In genomic region chr6:47188193-47188592, GRCm38 (mm10) we compare ENCODE assay signal across 8 mouse cellular contexts.
DNase-seq lines count a peak whose midpoint lies in the region; ATAC-seq and TF ChIP-seq lines count a peak whose summit lies in the region.
"Had no signal": no experiment of that assay in that cellular context is flagged by ENCODE, and none has a peak within 500 bp of the region (broad histone marks: within the 10 kb centered on the region; RNA-seq: fewer than 3 reads in every experiment).

No protein-coding gene starts in this region.

- no peak for TF ChIP-seq POLR2A in lung, adult 2 months (IDR thresholded peaks at IDR 0.05; ENCODE audit: borderline replicate concordance, extremely low read depth, low read depth, low read length)

- peak; percentile 57 for DNase-seq in midbrain, embryonic 14.5 days
- peak; percentile 90 for DNase-seq in ZHBTc4 (ENCODE audit: low read depth, low spot score)
- DNase-seq in kidney, postnatal 36 days = peak; percentile 7 to 57
- DNase-seq in lung, adult 2 months = peak; percentile 14
- DNase-seq in thymus, postnatal 0 days (ENCODE audit: low spot score) = peak; percentile 44

- H3K36me3 ChIP-seq in midbrain, embryonic 14.5 days (ENCODE audit: control insufficient read depth, insufficient read depth, low read length) = no peaks in the 10 kb centered on the region
- no peaks in the 10 kb centered on the region for H3K36me3 ChIP-seq in midbrain, embryonic 15.5 days (replicated peaks)

- no peak overlapping the region for H3K27ac ChIP-seq in midbrain, embryonic 14.5 days (replicated peaks; ENCODE audit: low read depth, low read length)
- no peak overlapping the region for H3K27ac ChIP-seq in midbrain, embryonic 15.5 days
- H3K27ac ChIP-seq: macrophage had no signal

- H3K27me3 ChIP-seq in midbrain, embryonic 14.5 days (ENCODE audit: control insufficient read depth, insufficient read depth, low read length) = no peaks in the 10 kb centered on the region
- no peaks in the 10 kb centered on the region for H3K27me3 ChIP-seq in midbrain, embryonic 15.5 days (replicated peaks)

- no peak overlapping the region for H3K9ac ChIP-seq in midbrain, embryonic 14.5 days (replicated peaks; ENCODE audit: low read length)
- H3K9ac ChIP-seq in midbrain, embryonic 15.5 days = no peak overlapping the region

- H3K4me2 ChIP-seq in midbrain, embryonic 14.5 days (ENCODE audit: low read length) = no peak overlapping the region
- H3K4me2 ChIP-seq in midbrain, embryonic 15.5 days = no peak overlapping the region

- 0 out of 2 replicates have a peak, but pooled peaks have one; percentile 12 for TF ChIP-seq CTCF in lung, adult 2 months (IDR thresholded peaks at IDR 0.05; ENCODE audit: insufficient read depth, low read length)

- WGBS in midbrain, embryonic 14.5 days = 68% methylated on average over 7 of the region's 7 CpGs
- WGBS in midbrain, embryonic 15.5 days = 61% methylated on average over 7 of the region's 7 CpGs
- WGBS in lung, adult 2 months = 55% methylated on average over 7 of the region's 7 CpGs

- H3K4me1 ChIP-seq in midbrain, embryonic 14.5 days (ENCODE audit: control insufficient read depth, insufficient read depth, low read length) = no peaks in the 10 kb centered on the region
- H3K4me1 ChIP-seq in midbrain, embryonic 15.5 days = peaks cover 2% of the 10 kb centered on the region; the same call in 1 of the 2 replicates
- no peaks in the 10 kb centered on the region for H3K4me1 ChIP-seq in lung, adult 2 months (ENCODE audit: control insufficient read depth, insufficient read depth, low read length)

- H3K9me3 ChIP-seq in midbrain, embryonic 14.5 days (ENCODE audit: control insufficient read depth, low read length) = no peaks in the 10 kb centered on the region
- H3K9me3 ChIP-seq in midbrain, embryonic 15.5 days = no peaks in the 10 kb centered on the region

- no peak overlapping the region for H3K4me3 ChIP-seq in midbrain, embryonic 14.5 days (replicated peaks; ENCODE audit: low read depth, low read length)
- no peak overlapping the region for H3K4me3 ChIP-seq in midbrain, embryonic 15.5 days
- no peak overlapping the region for H3K4me3 ChIP-seq in lung, adult 2 months (replicated peaks; ENCODE audit: extremely low read depth, low read depth, low read length)

- ATAC-seq in midbrain, embryonic 14.5 days (ENCODE audit: low FRiP score, low TSS enrichment) = no peak
- no peak for ATAC-seq in midbrain, embryonic 15.5 days (replicated peaks)
- ATAC-seq in common myeloid progenitor, adult 5-6 weeks (replicated peaks; ENCODE audit: low read depth, poor library complexity, severe bottlenecking) = peak; percentile 82

Comparison
In these comparisons a context has a peak if more than half of its experiments do, and no peak if none do; other contexts are left out.
1. DNase-seq: peak in every context shown above with its lines; median percentile 90 in ZHBTc4; 57 in midbrain, embryonic 14.5 days; 44 in thymus, postnatal 0 days; 32 in kidney, postnatal 36 days; 14 in lung, adult 2 months.